Mouse (Mus musculus): ENCODE data around the gene Tnfrsf25. TPM values are rescaled to one million over a fixed set of nuclear protein-coding genes. Genes with fewer than 3 reads are reported as not detected.

Tnfrsf25 gene
- polyA plus RNA-seq, 1 experiment from 2014 or later, result 0.50 TPM

DNA sequence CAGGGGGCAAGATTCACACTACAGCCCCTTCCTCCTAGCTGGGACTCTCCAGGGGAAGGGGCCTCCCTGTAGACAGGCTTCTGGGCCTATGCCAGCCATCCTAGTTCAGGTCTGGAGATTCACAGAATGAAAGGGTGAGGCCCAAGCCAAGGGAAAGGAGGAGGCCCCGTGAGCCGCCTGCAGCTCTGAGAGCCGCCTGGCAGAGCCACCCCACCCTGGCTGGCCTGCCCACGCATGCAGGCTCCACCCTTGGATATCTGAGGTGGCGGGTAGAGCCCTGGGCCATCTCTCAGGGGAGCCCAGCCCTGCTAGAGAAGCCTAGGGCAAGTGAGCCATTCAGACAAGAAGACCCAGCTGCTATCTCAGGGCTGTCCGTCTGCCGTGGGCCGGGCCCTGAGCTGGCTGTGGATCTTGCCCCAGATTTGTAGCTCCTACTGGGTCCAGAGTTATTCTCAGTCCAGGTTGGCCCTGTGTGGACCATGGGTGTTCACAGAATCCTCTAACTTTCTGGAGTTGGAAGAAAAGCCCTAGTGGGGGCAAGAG lies 22.9 kb upstream of the Tnfrsf25 start:
- Histone ChIP-seq H3K27ac (replicated peaks) (peak overlapping the region; percentile 90), H3K9ac (peak overlapping the region; percentile 62), H3K9me3 (replicated peaks) (no peaks in the 10 kb centered on the region), H3K36me3 (replicated peaks) (no peaks in the 10 kb centered on the region), H3K4me3 (replicated peaks) (peak overlapping the region; percentile 46), H3K4me2 (peak overlapping the region; percentile 75), H3K4me1 (replicated peaks) (peaks cover 93% of the 10 kb centered on the region), H3K27me3 (0 out of 2 replicates have a peak, but pooled peaks cover 3% of the 10 kb centered on the region)
- ATAC-seq (ENCODE audit: insufficient read depth), result peak; percentile 97
- 23% methylated on average over 8 of the region's 8 CpGs for WGBS (ENCODE audit: insufficient replicate concordance)

DNA sequence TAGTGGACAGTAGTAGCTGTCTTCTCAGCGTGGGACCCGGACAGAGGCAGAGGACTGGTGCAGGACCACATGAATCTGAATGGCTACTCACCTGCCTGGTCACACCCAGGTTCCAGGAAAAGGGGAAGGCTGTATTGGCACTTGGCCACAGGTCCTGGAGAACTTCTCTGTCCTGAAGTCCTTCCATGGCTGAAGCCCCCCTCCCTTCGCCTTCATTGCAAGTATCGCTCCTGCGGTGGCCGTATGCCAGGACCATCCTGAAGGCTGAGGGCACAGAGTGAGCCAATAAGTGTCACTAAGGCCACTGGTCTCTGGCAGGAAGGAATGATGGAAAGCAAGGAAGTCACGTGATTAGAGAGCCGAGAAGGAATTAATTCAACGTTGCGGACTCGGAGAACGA lies 21.5 kb upstream of the Tnfrsf25 start:
- Histone ChIP-seq H3K9ac (no peak overlapping the region), H3K9me3 (replicated peaks) (no peaks in the 10 kb centered on the region), H3K36me3 (replicated peaks) (no peaks in the 10 kb centered on the region), H3K27me3 (0 out of 2 replicates have a peak, but pooled peaks cover 3% of the 10 kb centered on the region), H3K4me2 (no peak overlapping the region), H3K27ac (replicated peaks) (0 out of 2 replicates have a peak overlapping the region, but pooled peaks have one; percentile 10), H3K4me1 (replicated peaks) (peaks cover 79% of the 10 kb centered on the region), H3K4me3 (replicated peaks) (no peak overlapping the region)
- no peak for ATAC-seq (ENCODE audit: insufficient read depth)
- WGBS (ENCODE audit: insufficient replicate concordance), result 87% methylated on average over 12 of the region's 12 CpGs

DNA sequence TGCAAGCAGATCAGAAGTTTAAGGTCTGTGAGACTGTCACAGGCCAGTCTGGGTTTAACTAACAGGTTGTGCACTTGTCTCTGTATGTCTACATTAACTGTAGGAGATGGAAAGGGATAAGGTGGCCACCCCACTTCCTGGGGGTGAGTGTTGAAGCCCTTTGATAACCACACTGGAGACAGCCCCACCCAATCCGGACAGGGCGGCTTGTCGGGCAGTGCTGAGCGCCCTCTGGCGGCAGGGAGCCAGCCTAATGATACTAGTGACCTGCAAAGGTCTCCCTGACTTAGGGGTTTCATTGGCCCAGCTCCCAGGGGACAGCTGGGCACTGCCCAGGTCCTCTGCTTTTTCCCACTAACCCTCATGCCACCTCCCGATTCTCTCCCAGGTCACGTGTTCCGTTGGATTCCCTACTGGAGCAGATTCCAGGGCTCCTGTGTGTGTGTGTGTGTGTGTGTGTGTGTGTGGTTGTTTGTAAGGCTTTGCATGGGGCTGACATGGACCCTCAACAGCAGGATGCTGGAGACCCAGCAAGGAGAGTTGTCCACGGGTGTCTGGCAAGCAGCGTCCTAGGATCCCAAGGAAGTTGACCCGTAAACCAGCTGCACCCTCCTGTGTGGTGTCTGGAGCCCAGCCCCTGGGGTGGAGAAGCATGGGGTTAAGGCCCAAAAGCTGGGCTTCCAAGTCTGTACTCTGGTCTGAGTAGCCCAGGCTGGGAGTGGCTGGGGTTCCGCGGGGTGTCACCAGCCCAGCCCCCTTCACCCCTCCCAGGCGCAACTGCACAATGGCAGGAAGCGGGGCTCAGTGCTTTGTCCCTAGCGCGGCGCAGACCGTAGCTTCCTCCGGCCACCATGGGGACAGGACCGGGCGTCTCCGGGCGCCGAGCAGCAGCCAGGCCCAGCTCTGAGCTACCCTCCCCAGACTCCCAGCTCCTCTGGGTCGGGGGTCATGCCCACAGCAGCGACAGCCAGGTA lies 19.5 kb upstream of the Tnfrsf25 start:
- Histone ChIP-seq H3K4me1 (replicated peaks) (peaks cover 78% of the 10 kb centered on the region), H3K9ac (peak overlapping the region; percentile 21; the same call in 1 of the 2 replicates), H3K4me2 (peak overlapping the region; percentile 29), H3K27me3 (0 out of 2 replicates have a peak, but pooled peaks cover 3% of the 10 kb centered on the region), H3K27ac (replicated peaks) (peak overlapping the region; percentile 61), H3K36me3 (replicated peaks) (no peaks in the 10 kb centered on the region), H3K9me3 (replicated peaks) (no peaks in the 10 kb centered on the region), H3K4me3 (replicated peaks) (peak overlapping the region; percentile 27)
- WGBS (ENCODE audit: insufficient replicate concordance), result 13% methylated on average over 27 of the region's 27 CpGs
- ATAC-seq (ENCODE audit: insufficient read depth), result peak; percentile 40

DNA sequence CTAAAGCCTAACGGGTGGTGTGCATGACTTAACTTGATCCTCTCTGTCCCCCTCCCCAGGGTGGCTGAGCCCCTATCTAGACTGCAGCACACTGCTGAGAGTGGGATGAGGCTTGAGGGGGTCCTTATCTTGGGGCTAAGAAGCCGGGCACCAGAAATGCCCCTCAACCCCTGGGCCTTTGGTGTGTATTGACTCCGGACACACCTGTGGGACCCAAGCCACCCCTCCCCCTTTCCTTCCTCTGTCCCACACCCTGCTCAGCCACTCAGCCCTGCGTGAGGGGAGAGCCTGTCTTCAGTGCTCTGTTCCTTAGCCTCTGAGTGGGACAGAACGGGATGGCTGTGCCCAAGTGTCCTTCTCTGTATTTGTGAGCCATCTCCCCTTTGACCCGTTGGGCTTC lies 18.8 kb upstream of the Tnfrsf25 start:
- H3K27ac ChIP-seq (replicated peaks), result 0 out of 2 replicates have a peak overlapping the region, but pooled peaks have one; percentile 48
- WGBS (ENCODE audit: insufficient replicate concordance), result 40% methylated on average over 6 of the region's 6 CpGs
- H3K36me3 ChIP-seq (replicated peaks), result peaks cover under 1% of the 10 kb centered on the region; the same call in 1 of the 2 replicates
- no peak for ATAC-seq (ENCODE audit: insufficient read depth)
- no peaks in the 10 kb centered on the region for H3K9me3 ChIP-seq (replicated peaks)
- peaks cover 78% of the 10 kb centered on the region for H3K4me1 ChIP-seq (replicated peaks)
- H3K4me3 ChIP-seq (replicated peaks), result peak overlapping the region; percentile 27
- H3K27me3 ChIP-seq, result 0 out of 2 replicates have a peak, but pooled peaks cover 3% of the 10 kb centered on the region
- H3K9ac ChIP-seq, result peak overlapping the region; percentile 21; the same call in 1 of the 2 replicates
- H3K4me2 ChIP-seq, result peak overlapping the region; percentile 29

DNA sequence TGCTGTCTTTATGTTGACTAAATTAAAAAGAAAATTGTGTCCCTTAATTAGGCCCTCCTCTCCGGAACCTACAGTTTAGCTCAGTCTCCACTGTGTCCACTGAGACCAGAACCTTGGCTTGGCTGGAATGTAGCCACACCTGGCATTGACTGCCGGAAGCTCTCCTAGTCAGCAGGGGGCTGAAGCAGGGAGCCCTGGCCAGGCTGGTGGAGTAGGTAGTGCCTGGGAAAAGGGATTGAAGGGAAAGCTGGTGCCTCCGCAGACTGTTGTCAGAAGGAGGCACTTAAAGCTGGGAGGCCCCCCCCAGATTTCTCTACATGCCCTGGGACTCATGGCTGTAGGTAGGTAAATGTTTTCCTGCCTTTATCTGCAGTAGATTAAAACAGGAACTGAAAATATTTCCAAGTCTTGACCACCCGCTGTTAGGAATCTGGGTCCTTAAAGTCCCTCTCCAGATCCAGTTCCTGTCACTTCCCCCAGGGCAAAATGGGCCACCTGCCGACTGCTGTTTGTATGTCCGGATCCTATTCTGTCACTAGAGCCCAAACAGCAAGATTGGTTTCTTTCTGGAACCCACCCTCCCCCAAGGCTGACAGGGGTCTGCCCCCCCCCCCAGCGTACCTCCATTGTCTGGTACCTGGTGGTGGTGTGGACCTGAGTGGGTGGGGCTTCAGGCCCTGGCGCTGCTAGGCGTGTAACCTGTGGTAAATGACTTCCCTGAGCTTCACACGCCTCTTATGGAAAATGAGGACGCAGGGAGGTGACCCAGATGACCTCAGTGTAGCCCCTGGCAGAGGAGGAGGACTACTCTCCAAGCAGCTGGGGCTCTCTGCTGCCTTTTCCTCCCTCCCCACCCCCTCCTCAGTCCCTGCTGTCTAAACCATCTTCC lies 17.6 kb upstream of the Tnfrsf25 start:
- peaks cover 13% of the 10 kb centered on the region for H3K36me3 ChIP-seq (replicated peaks)
- H3K9me3 ChIP-seq (replicated peaks), result no peaks in the 10 kb centered on the region
- 0 out of 2 replicates have a peak, but pooled peaks cover 3% of the 10 kb centered on the region for H3K27me3 ChIP-seq
- no peak overlapping the region for H3K27ac ChIP-seq (replicated peaks)
- no peak overlapping the region for H3K4me2 ChIP-seq
- WGBS (ENCODE audit: insufficient replicate concordance), result 72% methylated on average over 11 of the region's 11 CpGs
- ATAC-seq (ENCODE audit: insufficient read depth), result no peak
- no peak overlapping the region for H3K4me3 ChIP-seq (replicated peaks)
- peaks cover 67% of the 10 kb centered on the region for H3K4me1 ChIP-seq (replicated peaks)
- no peak overlapping the region for H3K9ac ChIP-seq

DNA sequence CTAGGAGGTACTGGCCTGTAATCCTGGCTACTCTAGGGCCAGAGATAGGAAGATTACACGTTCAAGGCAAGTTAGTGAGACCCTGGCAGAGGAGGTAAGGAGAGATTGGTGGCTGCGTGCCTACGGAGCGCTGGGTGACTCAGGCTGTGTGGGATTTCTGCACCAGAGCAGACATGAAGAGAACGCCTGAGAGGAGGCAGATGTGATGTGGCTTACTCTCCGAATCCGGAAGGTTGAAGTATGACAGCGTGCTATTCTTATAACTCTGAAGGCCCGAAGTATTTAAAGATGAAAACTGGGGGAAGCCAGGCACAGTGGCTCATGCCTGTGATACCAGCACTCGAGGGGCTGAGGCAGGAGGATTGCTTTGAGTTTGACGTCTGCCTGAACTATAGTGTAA lies 15.2 kb upstream of the Tnfrsf25 start:
- Histone ChIP-seq H3K27me3 (0 out of 2 replicates have a peak, but pooled peaks cover 3% of the 10 kb centered on the region), H3K4me3 (replicated peaks) (no peak overlapping the region), H3K36me3 (replicated peaks) (peaks cover 30% of the 10 kb centered on the region), H3K4me2 (no peak overlapping the region), H3K9me3 (replicated peaks) (no peaks in the 10 kb centered on the region), H3K27ac (replicated peaks) (no peak overlapping the region), H3K9ac (no peak overlapping the region), H3K4me1 (replicated peaks) (peaks cover 44% of the 10 kb centered on the region)
- no peak for ATAC-seq (ENCODE audit: insufficient read depth)
- WGBS (ENCODE audit: insufficient replicate concordance), result 58% methylated on average over 11 of the region's 11 CpGs

DNA sequence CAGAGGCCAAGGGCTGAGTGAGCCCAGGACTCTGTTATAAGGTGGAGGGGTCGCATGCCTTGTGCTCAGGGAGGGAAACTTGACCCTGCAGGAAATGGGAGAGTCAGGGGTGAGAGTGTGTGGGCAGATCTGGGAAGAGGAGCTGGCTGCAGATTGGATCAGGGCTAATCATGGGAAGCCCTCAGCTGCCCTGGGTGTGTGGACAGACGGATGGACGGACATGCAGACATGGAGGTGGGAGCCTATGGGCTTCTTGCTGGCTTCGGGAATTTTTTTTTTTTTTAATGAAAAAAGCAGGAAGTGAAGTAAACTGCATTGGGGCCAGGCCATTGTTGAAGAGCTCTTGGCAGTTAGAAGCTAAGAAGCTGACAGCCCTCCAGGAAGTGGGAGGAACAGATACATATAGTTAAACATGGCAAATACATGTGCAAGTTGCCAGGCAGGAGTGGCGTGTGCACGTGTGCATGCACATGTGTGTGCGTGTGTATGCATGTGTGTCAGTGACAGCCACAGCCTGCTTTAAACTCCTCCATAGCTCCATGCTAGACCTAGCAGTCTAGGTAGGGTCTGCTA lies 14.6 kb upstream of the Tnfrsf25 start:
- H3K9ac ChIP-seq, result no peak overlapping the region
- H3K9me3 ChIP-seq (replicated peaks), result no peaks in the 10 kb centered on the region
- H3K4me3 ChIP-seq (replicated peaks), result no peak overlapping the region
- 0 out of 2 replicates have a peak, but pooled peaks cover 3% of the 10 kb centered on the region for H3K27me3 ChIP-seq
- H3K36me3 ChIP-seq (replicated peaks), result peaks cover 37% of the 10 kb centered on the region
- WGBS (ENCODE audit: insufficient replicate concordance), result 53% methylated on average over 7 of the region's 7 CpGs
- no peak for ATAC-seq (ENCODE audit: insufficient read depth)
- peaks cover 37% of the 10 kb centered on the region for H3K4me1 ChIP-seq (replicated peaks)
- peak overlapping the region; percentile 51; the same call in 1 of the 2 replicates for H3K27ac ChIP-seq (replicated peaks)
- no peak overlapping the region for H3K4me2 ChIP-seq

DNA sequence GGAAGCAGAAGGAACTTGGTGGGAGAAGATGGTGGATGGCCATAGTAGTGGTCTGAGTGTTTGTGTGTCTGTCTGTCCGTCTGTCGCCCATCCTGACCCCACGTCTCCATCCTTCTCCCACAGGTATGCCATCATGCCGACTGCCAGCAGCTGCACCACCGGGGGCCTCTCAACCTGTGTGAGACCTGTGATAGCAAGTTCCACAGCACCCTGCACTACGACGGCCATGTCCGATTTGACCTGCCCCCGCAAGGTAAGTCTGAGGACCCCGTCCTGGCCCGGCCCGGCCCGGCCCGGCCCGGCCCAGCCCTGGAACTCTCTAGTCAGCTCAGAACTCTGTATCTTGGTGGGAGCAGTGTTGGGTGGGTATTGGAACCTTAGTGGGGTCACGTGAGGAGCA lies 13.8 kb upstream of the Tnfrsf25 start:
- H3K9ac ChIP-seq, result no peak overlapping the region
- 0 out of 2 replicates have a peak overlapping the region, but pooled peaks have one; percentile 51 for H3K27ac ChIP-seq (replicated peaks)
- H3K36me3 ChIP-seq (replicated peaks), result peaks cover 44% of the 10 kb centered on the region
- 87% methylated on average over 16 of the region's 16 CpGs for WGBS (ENCODE audit: insufficient replicate concordance)
- peaks cover 33% of the 10 kb centered on the region for H3K4me1 ChIP-seq (replicated peaks)
- H3K9me3 ChIP-seq (replicated peaks), result no peaks in the 10 kb centered on the region
- H3K27me3 ChIP-seq, result 0 out of 2 replicates have a peak, but pooled peaks cover 2% of the 10 kb centered on the region
- ATAC-seq (ENCODE audit: insufficient read depth), result no peak
- no peak overlapping the region for H3K4me3 ChIP-seq (replicated peaks)
- H3K4me2 ChIP-seq, result no peak overlapping the region

DNA sequence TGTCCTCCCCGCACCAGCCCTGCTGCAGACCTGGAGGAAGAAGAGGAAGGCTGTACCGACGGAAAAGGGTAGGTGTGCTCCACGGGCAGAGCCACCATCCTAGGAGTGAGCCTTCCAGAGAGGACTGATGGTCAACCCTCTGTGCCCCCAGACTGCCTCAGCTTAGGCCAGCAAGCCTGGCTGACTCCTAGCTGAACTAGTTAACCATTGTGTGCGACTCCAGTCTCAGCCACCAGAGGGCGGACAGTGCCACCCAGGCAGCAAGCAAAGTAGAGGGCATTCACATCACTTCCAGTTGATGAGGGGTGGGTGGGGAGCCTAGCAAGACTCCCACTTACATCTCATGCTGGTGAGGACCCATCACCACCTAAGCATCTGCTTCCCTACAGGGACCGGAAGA lies 12.7 kb upstream of the Tnfrsf25 start:
- H3K4me3 ChIP-seq (replicated peaks), result no peak overlapping the region
- ATAC-seq (ENCODE audit: insufficient read depth), result no peak
- H3K27me3 ChIP-seq, result no peaks in the 10 kb centered on the region
- H3K9ac ChIP-seq, result no peak overlapping the region
- peaks cover 40% of the 10 kb centered on the region for H3K4me1 ChIP-seq (replicated peaks)
- H3K36me3 ChIP-seq (replicated peaks), result peaks cover 55% of the 10 kb centered on the region
- no peak overlapping the region for H3K4me2 ChIP-seq
- no peaks in the 10 kb centered on the region for H3K9me3 ChIP-seq (replicated peaks)
- 41% methylated on average over 7 of the region's 7 CpGs for whole genome bisulfite sequencing (ENCODE audit: insufficient replicate concordance)
- no peak overlapping the region for H3K27ac ChIP-seq (replicated peaks)

DNA sequence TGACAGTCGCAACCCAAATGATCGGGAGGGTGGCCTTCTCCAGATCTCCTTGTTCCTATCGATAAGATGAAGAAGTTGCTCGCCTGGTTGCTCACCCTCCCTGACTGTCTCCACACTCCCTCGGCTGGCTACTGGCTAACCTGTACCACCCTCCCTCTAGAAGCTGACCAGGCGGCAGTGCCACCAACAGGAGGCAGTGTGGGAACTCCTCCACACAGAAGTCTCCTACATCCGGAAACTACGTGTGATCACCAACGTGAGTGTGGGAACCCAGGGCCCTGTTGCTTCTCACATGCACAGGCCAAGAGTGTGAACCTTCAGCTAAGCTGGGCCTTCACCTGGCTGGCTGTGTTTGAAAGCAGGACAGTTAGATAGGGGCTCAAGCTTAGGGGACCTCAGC lies 9.0 kb upstream of the Tnfrsf25 start:
- H3K4me3 ChIP-seq (replicated peaks), result no peak overlapping the region
- no peak for ATAC-seq (ENCODE audit: insufficient read depth)
- no peaks in the 10 kb centered on the region for H3K27me3 ChIP-seq
- H3K27ac ChIP-seq (replicated peaks), result peak overlapping the region; percentile 89
- H3K9ac ChIP-seq, result no peak overlapping the region
- H3K9me3 ChIP-seq (replicated peaks), result no peaks in the 10 kb centered on the region
- 54% methylated on average over 9 of the region's 9 CpGs for WGBS (ENCODE audit: insufficient replicate concordance)
- peaks cover 77% of the 10 kb centered on the region for H3K36me3 ChIP-seq (replicated peaks)
- peaks cover 55% of the 10 kb centered on the region for H3K4me1 ChIP-seq (replicated peaks)
- H3K4me2 ChIP-seq, result peak overlapping the region; percentile 85
